Mouse (Mus musculus) erythroblast, adult 5-6 weeks (primary cell): ENCODE data around the gene Zp3r. TPM values are rescaled to one million over a fixed set of nuclear protein-coding genes. Genes with fewer than 3 reads are reported as not detected.

Experiments used
- total RNA-seq, 2 experiments: library from RNA; stranded (forward) in 1 of 2; stranded (reverse) in 1 of 2; fragments of 150-400 nt in 1 of 2; fragments of 200-764, 138-1000 nt in 1 of 2; gene quantifications; 2 replicates each; pipeline versions ENCODE4 v1.2.3 to v1.2.4; 2015 to 2017; ENCODE audit warnings: low replicate concordance in 2 of 2

Zp3r gene
- total RNA-seq, 2 experiments from 2014 or later = not detected

Other genes with a start within 250 kb of the Zp3r start
- 3.1 TPM in 1 of 2 replicates, not detected in the other for gene Cd55b, start 206.6 kb downstream of the Zp3r start, total RNA-seq (2015; ENCODE audit: low replicate concordance)
- not detected in 2 replicates for gene Cd55b, start 206.6 kb downstream of the Zp3r start, total RNA-seq (2017; ENCODE audit: low replicate concordance)
- gene Cd55, start 166.9 kb downstream of the Zp3r start, total RNA-seq (2015; ENCODE audit: low replicate concordance) = 51.5 and 52.9 TPM in 2 replicates
- gene Cd55, start 166.9 kb downstream of the Zp3r start, total RNA-seq (2017; ENCODE audit: low replicate concordance) = 28.6 and 29.1 TPM in 2 replicates
- 1.7 TPM in 1 of 2 replicates, not detected in the other for gene C4bp, start 32.0 kb upstream of the Zp3r start, total RNA-seq (2015; ENCODE audit: low replicate concordance)
- 0.56 TPM in 1 of 2 replicates, not detected in the other for gene C4bp, start 32.0 kb upstream of the Zp3r start, total RNA-seq (2017; ENCODE audit: low replicate concordance)
- gene Gm29427, start 86.2 kb upstream of the Zp3r start, total RNA-seq (2015; ENCODE audit: low replicate concordance) = not detected in 2 replicates
- not detected in 2 replicates for gene Gm29427, start 86.2 kb upstream of the Zp3r start, total RNA-seq (2017; ENCODE audit: low replicate concordance)
- 75.7 and 84.2 TPM in 2 replicates for gene Yod1, start 87.7 kb upstream of the Zp3r start, total RNA-seq (2015; ENCODE audit: low replicate concordance)
- 86.2 and 95.5 TPM in 2 replicates for gene Yod1, start 87.7 kb upstream of the Zp3r start, total RNA-seq (2017; ENCODE audit: low replicate concordance)
- 20.9 and 21.1 TPM in 2 replicates for gene Pfkfb2, start 99.6 kb upstream of the Zp3r start, total RNA-seq (2015; ENCODE audit: low replicate concordance)
- gene Pfkfb2, start 99.6 kb upstream of the Zp3r start, total RNA-seq (2017; ENCODE audit: low replicate concordance) = 51.3 and 55.4 TPM in 2 replicates
- gene AA986860, start 102.4 kb upstream of the Zp3r start, total RNA-seq (2015; ENCODE audit: low replicate concordance) = 2.7 and 5.4 TPM in 2 replicates
- gene AA986860, start 102.4 kb upstream of the Zp3r start, total RNA-seq (2017; ENCODE audit: low replicate concordance) = 1.4 and 2.5 TPM in 2 replicates
- gene Fcamr, start 171.3 kb upstream of the Zp3r start, total RNA-seq (2015; ENCODE audit: low replicate concordance) = not detected in 2 replicates
- gene Fcamr, start 171.3 kb upstream of the Zp3r start, total RNA-seq (2017; ENCODE audit: low replicate concordance) = not detected in 2 replicates
- gene Pigr, start 197.1 kb upstream of the Zp3r start, total RNA-seq (2015; ENCODE audit: low replicate concordance) = not detected in 2 replicates
- not detected in 2 replicates for gene Pigr, start 197.1 kb upstream of the Zp3r start, total RNA-seq (2017; ENCODE audit: low replicate concordance)
- gene Fcmr, start 236.0 kb upstream of the Zp3r start, total RNA-seq (2015; ENCODE audit: low replicate concordance) = not detected in 2 replicates
- 0.28 TPM in 1 of 2 replicates, not detected in the other for gene Fcmr, start 236.0 kb upstream of the Zp3r start, total RNA-seq (2017; ENCODE audit: low replicate concordance)